Mouse (Mus musculus): ENCODE results near the gene Arl6.
A peak's percentile ranks its signal among the peaks of the same experiment; 100 is the strongest.

The Arl6 gene

DNA sequence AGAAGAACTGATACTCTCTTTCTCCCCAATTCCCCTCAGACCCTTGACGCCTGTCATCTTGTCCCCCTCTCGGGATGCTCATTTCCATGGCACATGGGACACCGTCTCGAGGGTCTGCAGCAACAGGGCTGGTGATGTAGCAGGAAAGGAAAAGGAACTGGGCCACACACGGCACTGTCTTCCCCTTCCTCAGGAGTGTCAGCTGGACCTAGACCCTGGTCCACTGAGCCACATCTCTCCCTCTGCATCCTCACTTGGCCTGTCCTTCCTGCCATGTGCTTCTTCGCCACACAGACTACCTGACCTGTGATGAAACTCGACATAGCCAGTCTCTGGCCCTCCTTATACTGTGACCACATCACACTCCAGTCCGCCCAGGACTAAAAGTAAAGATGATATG is 52.3 kb downstream of the Arl6 start:
- no peak for DNase-seq

DNA sequence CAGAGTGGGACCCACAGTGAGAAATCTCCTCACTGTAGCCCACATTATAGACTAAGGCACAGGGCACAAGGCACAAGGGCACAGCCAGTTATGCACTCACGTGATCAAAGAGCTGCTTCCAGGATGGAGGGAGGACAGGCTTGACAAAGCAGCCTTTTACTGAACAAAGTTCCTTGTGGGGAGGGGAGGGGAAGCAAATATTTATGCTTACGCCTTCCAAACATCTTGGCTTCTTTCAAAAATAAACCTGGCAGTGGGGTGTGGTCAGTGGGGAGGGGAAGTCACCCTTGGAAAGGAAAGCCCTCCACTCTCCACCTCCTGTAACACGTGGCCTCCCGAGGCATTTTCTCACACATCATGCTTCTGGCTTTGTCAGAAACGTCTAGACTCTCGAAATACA is 52.9 kb downstream of the Arl6 start:
- DNase-seq: peak; percentile 36 to 66

DNA sequence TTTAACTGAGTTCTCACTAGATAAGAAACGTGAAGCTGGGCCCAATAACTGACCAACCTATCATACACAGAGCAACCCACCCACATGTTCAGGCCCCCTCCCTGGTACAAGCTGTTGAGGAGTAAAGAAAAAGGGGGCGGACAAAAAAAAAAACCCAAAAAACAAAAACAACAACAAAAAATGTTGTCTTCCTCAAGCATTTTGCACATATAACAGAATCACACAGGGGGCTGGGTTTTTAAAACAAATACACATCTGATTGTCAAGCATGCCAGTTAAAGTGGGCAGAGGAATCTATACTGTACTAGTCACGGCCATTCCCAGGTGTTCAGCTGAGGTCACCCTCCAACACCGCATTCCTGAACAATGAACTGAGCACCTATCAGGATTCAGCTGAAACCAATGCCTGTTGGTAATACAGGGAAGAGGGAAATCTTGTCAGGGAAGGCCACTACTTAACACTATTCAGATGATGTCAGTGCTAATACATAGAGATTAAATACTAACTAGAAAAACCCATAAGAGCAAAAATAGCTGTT is 53.4 kb downstream of the Arl6 start:
- no peak for DNase-seq

DNA sequence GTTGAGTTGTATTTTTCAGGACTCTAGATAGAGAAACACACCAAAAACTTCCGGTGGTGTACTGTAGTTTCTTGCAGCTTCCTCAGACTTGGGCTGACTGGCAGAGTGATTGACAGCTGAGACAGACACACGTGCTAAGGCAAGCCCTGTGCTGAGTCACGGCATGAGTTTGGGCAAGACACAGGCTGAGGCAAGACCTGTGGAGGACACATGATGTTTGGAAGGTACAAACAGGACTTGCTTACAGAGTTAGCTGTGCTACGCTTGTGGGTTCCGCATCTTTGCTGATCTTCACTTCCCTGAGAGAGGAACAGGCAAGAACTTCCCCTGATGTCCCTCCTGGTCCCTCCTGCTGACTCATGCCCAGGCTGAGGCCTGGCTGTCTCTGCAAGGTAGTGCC is 55.7 kb downstream of the Arl6 start:
- no peak for DNase-seq

DNA sequence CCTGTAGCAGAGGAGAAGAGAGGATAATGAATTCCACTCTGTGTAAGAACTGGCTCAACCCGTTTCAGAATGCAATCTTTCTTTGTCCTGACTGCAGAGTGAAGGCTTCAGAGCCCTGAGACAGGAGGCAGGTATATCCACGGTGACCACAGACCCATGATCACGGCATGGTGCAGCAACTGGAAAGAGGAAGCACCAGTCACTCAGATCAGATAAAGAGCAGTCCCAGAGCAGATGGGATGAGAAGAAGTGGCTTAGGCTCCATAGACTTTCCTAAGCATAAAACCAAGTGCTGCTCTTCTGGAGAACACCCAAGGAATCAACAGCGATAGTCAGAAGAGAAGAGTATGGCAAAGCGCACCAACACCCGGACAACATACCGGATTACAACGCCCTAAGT is 60.0 kb downstream of the Arl6 start:
- no peak for DNase-seq

DNA sequence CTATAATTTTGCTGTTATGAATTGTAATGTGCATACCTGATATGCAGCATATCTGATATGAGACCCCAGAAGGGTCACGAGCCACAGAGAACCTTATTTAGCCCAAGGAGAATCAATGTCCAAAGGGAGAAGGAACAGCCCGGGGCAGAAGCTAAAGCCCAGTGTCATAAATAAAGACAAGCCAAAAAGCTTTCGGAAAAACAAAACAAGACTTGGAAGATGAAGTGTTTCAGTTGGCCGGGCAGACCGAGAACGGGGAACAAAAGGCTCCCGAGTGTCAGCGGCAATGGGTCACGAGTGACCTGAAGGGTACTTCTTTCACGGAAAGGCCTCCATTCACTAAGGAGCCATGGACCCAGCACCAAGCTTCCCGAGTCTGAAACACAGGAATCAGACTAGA is 65.2 kb downstream of the Arl6 start:
- no peak for DNase-seq

DNA sequence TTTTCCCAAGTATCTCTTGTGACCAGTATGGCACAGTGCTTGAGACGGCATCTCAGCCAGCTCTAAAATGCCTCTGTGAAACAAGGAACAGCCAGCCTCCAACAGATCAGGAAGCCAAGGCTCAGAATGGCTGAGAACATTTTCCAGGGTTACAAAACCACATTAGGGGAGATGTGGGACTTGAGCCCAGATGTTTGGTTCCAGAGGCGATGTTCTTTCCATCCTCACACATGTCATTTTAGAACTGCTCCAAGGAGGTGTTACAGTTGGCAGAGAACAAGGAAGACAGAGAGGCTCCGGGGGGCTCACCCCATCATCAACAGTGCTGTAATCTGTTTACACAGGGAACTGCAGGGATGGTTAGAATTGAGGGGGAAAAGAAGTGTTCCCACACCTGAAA is 66.5 kb downstream of the Arl6 start:
- DNase-seq: no peak

DNA sequence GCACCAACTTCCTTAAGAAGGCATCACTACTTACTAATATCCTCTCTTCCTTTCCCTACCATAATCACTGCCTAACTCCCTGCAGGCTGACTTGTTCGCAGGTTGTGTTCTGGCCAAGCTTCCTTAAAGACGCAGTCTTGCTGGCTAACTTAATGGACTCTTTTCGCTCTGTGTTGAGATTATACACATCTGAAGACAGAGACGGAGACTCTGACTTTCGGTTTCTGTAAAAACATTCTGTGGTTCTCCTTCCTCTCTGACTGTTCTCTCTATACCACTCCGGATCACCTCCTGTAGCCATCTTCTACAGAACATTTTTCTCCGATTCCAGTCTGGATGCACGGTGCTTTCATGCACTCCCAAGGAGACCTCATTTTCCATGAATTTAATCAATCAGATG is 68.4 kb downstream of the Arl6 start:
- no peak for DNase-seq

DNA sequence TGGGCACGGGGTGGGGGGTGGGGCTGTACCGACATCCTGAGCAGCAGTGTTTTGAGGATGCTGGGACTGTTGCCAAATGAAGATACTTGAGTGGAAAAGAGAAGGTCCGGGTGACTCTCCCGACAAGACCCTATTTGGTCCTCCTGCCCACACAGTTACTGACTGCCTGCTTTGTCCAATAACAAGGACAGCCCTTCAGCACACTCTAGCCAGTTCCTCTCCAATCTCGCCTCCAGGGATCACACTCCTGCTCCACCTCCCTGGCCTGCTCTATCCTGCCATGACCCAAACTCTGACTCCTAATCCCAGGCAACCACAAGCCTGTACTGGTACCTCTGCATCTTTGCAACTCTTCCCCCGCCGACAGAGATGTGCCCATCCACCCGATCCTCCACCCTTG is 69.4 kb downstream of the Arl6 start:
- no peak for DNase-seq

DNA sequence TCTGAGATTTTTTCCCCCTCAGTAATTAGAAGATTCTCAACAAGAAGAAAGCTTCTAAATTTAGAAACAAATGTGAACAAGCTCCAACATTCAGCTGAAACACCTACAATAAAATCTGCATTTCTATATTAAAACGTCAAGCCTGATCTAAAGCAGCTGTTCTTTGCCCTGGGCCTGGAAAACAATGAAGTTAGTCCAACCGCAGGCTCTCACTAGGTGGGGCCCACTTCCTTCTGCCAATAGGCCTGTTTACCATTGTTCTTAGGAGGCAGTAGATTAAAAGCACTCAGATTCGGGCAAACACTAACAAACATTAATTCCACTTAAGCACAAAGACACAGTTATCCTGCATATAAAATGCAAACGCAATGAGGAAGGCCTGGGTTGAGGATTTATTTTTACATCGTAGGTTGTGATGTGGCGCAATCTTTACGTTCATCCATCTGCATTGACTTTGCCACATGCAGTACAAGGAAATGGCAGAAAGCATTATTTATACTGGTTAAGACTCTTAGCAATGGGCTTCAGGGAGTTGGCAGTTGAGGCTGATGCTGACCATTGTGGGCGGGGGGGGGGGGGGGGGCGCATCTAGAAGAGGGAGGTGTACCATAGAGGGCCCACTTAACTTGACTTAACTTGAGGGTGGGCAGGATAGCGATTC is 71.3 kb downstream of the Arl6 start:
- DNase-seq: peak; percentile 36 to 54

DNA sequence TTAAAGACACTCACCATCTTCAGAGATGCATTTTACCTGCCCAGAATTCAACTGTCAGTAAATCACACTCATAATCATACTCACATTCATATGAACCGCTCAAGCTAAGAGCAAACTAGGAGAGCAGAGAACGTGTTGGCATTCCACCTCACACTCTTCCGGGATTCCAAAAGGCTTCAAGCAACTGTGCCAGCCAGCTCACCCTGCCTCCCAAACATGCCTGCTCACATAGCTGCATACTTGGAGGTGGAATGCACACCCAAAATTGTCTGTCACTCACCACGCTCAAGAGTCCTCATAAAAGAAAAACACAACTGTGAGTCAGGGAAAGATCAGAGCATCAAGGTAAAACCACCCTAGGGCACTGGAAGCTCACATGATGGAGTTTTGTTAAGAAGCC is 72.8 kb downstream of the Arl6 start:
- DNase-seq: peak; percentile 58 to 59

DNA sequence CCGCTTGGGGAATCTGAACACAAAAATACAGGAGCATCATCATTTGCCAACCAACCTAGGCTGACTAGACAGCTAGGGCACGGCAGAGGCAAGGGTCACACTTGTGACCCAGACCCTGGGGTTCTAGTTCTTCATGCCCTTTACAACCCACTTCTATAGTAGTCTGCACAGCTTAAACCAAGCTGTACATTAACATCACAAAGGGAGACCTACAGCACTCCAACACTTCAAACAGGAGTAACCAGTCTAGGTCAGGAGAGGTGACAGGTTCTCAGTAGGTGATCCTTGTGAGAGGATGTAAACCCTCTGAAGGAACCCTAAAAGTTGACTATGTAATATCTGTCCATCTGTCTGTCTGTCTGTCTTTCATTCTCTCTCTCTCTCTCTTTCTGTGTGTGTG is 73.6 kb downstream of the Arl6 start:
- DNase-seq: no peak

DNA sequence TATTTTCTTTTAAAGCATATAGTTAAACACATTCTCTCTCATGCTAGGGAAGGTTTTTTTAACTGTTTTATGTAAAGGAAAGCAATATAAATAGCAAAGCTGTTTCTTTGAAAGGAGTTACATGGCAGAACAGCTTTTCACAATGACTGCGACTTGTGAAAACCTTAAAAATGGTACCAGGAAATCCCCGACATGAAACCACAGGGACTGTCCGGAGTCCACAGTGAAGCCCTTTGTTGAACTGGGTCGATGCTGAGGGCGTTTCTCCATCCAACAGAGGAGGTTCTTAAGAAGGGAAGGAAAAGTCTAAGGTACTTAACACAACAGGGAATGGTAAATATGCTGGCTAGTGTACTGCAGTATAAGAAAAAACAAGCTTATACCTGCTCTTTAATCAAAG is 75.2 kb downstream of the Arl6 start:
- DNase-seq: no peak
